Mouse (Mus musculus): ENCODE results near the gene Slc12a8. TPM values are rescaled to one million over a fixed set of nuclear protein-coding genes. Genes with fewer than 3 reads are reported as not detected.

Gene Slc12a8
- polyA plus RNA-seq, 1 experiment from 2014 or later, result 0.92 TPM

GRCm38 (mm10) chr16:33659521-33659920 is 142.4 kb downstream of the Slc12a8 start:
- Histone ChIP-seq H3K9ac (replicated peaks; ENCODE audit: low read depth, low read length) (no peak overlapping the region), H3K9me3 (ENCODE audit: control insufficient read depth, low read length) (no peaks in the 10 kb centered on the region), H3K36me3 (ENCODE audit: control insufficient read depth, insufficient read depth) (no peaks in the 10 kb centered on the region), H3K4me3 (replicated peaks; ENCODE audit: low read length) (no peak overlapping the region), H3K4me1 (replicated peaks; ENCODE audit: control insufficient read depth, insufficient read depth, low read length) (no peaks in the 10 kb centered on the region), H3K4me2 (ENCODE audit: low read length) (no peak overlapping the region), H3K27me3 (replicated peaks; ENCODE audit: control insufficient read depth, insufficient read depth, low read length) (no peaks in the 10 kb centered on the region), H3K27ac (ENCODE audit: low read length) (no peak overlapping the region)
- no peak for ATAC-seq
- WGBS, result 74% methylated on average over 5 of the region's 5 CpGs

GRCm38 (mm10) chr16:33660125-33660524 is 143.0 kb downstream of the Slc12a8 start:
- no peak for ATAC-seq
- WGBS, result 73% methylated on average over 5 of the region's 5 CpGs

GRCm38 (mm10) chr16:33662841-33663240 is 145.7 kb downstream of the Slc12a8 start:
- Histone ChIP-seq H3K27me3 (replicated peaks; ENCODE audit: control insufficient read depth, insufficient read depth, low read length) (no peaks in the 10 kb centered on the region), H3K9me3 (ENCODE audit: control insufficient read depth, low read length) (no peaks in the 10 kb centered on the region), H3K4me2 (ENCODE audit: low read length) (no peak overlapping the region), H3K4me3 (replicated peaks; ENCODE audit: low read length) (no peak overlapping the region), H3K9ac (replicated peaks; ENCODE audit: low read depth, low read length) (no peak overlapping the region), H3K36me3 (ENCODE audit: control insufficient read depth, insufficient read depth) (no peaks in the 10 kb centered on the region), H3K4me1 (replicated peaks; ENCODE audit: control insufficient read depth, insufficient read depth, low read length) (no peaks in the 10 kb centered on the region), H3K27ac (ENCODE audit: low read length) (no peak overlapping the region)
- WGBS, result 95% methylated on average over 10 of the region's 10 CpGs
- ATAC-seq, result no peak

More at GRCm38 (mm10) chr16:33660125-33660524, 143.0 kb downstream of the Slc12a8 start:
- Histone ChIP-seq H3K9ac (replicated peaks; ENCODE audit: low read depth, low read length) (no peak overlapping the region), H3K36me3 (ENCODE audit: control insufficient read depth, insufficient read depth) (no peaks in the 10 kb centered on the region), H3K27ac (ENCODE audit: low read length) (no peak overlapping the region), H3K27me3 (replicated peaks; ENCODE audit: control insufficient read depth, insufficient read depth, low read length) (no peaks in the 10 kb centered on the region), H3K4me2 (ENCODE audit: low read length) (no peak overlapping the region), H3K4me1 (replicated peaks; ENCODE audit: control insufficient read depth, insufficient read depth, low read length) (no peaks in the 10 kb centered on the region), H3K9me3 (ENCODE audit: control insufficient read depth, low read length) (no peaks in the 10 kb centered on the region), H3K4me3 (replicated peaks; ENCODE audit: low read length) (no peak overlapping the region)

GRCm38 (mm10) chr16:33666226-33666625 is 149.1 kb downstream of the Slc12a8 start:
- Histone ChIP-seq H3K4me3 (replicated peaks; ENCODE audit: low read length) (no peak overlapping the region), H3K9ac (replicated peaks; ENCODE audit: low read depth, low read length) (no peak overlapping the region), H3K36me3 (ENCODE audit: control insufficient read depth, insufficient read depth) (no peaks in the 10 kb centered on the region), H3K9me3 (ENCODE audit: control insufficient read depth, low read length) (no peaks in the 10 kb centered on the region), H3K4me1 (replicated peaks; ENCODE audit: control insufficient read depth, insufficient read depth, low read length) (no peaks in the 10 kb centered on the region), H3K27ac (ENCODE audit: low read length) (no peak overlapping the region), H3K27me3 (replicated peaks; ENCODE audit: control insufficient read depth, insufficient read depth, low read length) (no peaks in the 10 kb centered on the region), H3K4me2 (ENCODE audit: low read length) (no peak overlapping the region)
- WGBS, result 91% methylated on average over 6 of the region's 6 CpGs
- ATAC-seq, result no peak

GRCm38 (mm10) chr16:33666985-33667538 is 149.9 kb downstream of the Slc12a8 start:
- no peaks in the 10 kb centered on the region for H3K36me3 ChIP-seq (ENCODE audit: control insufficient read depth, insufficient read depth)
- no peak overlapping the region for H3K27ac ChIP-seq (ENCODE audit: low read length)
- H3K4me3 ChIP-seq (replicated peaks; ENCODE audit: low read length), result no peak overlapping the region
- no peak overlapping the region for H3K9ac ChIP-seq (replicated peaks; ENCODE audit: low read depth, low read length)
- H3K4me1 ChIP-seq (replicated peaks; ENCODE audit: control insufficient read depth, insufficient read depth, low read length), result no peaks in the 10 kb centered on the region
- no peak overlapping the region for H3K4me2 ChIP-seq (ENCODE audit: low read length)
- H3K9me3 ChIP-seq (ENCODE audit: control insufficient read depth, low read length), result no peaks in the 10 kb centered on the region
- 94% methylated on average over 4 of the region's 4 CpGs for WGBS
- no peak for ATAC-seq
- H3K27me3 ChIP-seq (replicated peaks; ENCODE audit: control insufficient read depth, insufficient read depth, low read length), result no peaks in the 10 kb centered on the region

- Histone ChIP-seq H3K4me1 (replicated peaks; ENCODE audit: control insufficient read depth, insufficient read depth, low read length) (no peaks in the 10 kb centered on the region), H3K27me3 (replicated peaks; ENCODE audit: control insufficient read depth, insufficient read depth, low read length) (no peaks in the 10 kb centered on the region), H3K9ac (replicated peaks; ENCODE audit: low read depth, low read length) (no peak overlapping the region), H3K4me2 (ENCODE audit: low read length) (no peak overlapping the region), H3K4me3 (replicated peaks; ENCODE audit: low read length) (no peak overlapping the region), H3K9me3 (ENCODE audit: control insufficient read depth, low read length) (no peaks in the 10 kb centered on the region), H3K27ac (ENCODE audit: low read length) (no peak overlapping the region), H3K36me3 (ENCODE audit: control insufficient read depth, insufficient read depth) (no peaks in the 10 kb centered on the region)
- WGBS, result 92% methylated on average over 2 of the region's 2 CpGs
- no peak for ATAC-seq
Measured at GRCm38 (mm10) chr16:33668448-33668847, 151.3 kb downstream of the Slc12a8 start.

GRCm38 (mm10) chr16:33669072-33669471 is 151.9 kb downstream of the Slc12a8 start:
- H3K9me3 ChIP-seq (ENCODE audit: control insufficient read depth, low read length), result no peaks in the 10 kb centered on the region
- ATAC-seq, result no peak
- no peak overlapping the region for H3K27ac ChIP-seq (ENCODE audit: low read length)
- no peaks in the 10 kb centered on the region for H3K36me3 ChIP-seq (ENCODE audit: control insufficient read depth, insufficient read depth)
- H3K4me3 ChIP-seq (replicated peaks; ENCODE audit: low read length), result no peak overlapping the region
- H3K9ac ChIP-seq (replicated peaks; ENCODE audit: low read depth, low read length), result no peak overlapping the region
- no peaks in the 10 kb centered on the region; the same call in 1 of the 2 replicates for H3K4me1 ChIP-seq (replicated peaks; ENCODE audit: control insufficient read depth, insufficient read depth, low read length)
- H3K4me2 ChIP-seq (ENCODE audit: low read length), result no peak overlapping the region
- WGBS, result 94% methylated on average over 1 of the region's 1 CpGs
- no peaks in the 10 kb centered on the region for H3K27me3 ChIP-seq (replicated peaks; ENCODE audit: control insufficient read depth, insufficient read depth, low read length)

GRCm38 (mm10) chr16:33670340-33670739 is 153.2 kb downstream of the Slc12a8 start:
- Histone ChIP-seq H3K9ac (replicated peaks; ENCODE audit: low read depth, low read length) (no peak overlapping the region), H3K27ac (ENCODE audit: low read length) (no peak overlapping the region), H3K4me2 (ENCODE audit: low read length) (no peak overlapping the region), H3K9me3 (ENCODE audit: control insufficient read depth, low read length) (no peaks in the 10 kb centered on the region), H3K27me3 (replicated peaks; ENCODE audit: control insufficient read depth, insufficient read depth, low read length) (no peaks in the 10 kb centered on the region), H3K4me1 (replicated peaks; ENCODE audit: control insufficient read depth, insufficient read depth, low read length) (no peaks in the 10 kb centered on the region; the same call in 1 of the 2 replicates), H3K36me3 (ENCODE audit: control insufficient read depth, insufficient read depth) (no peaks in the 10 kb centered on the region), H3K4me3 (replicated peaks; ENCODE audit: low read length) (no peak overlapping the region)
- 76% methylated on average over 3 of the region's 3 CpGs for WGBS
- no peak for ATAC-seq

- ATAC-seq, result no peak
Measured at GRCm38 (mm10) chr16:33670933-33671332, 153.8 kb downstream of the Slc12a8 start.

GRCm38 (mm10) chr16:33672188-33672587 is 155.1 kb downstream of the Slc12a8 start:
- ATAC-seq, result no peak
- no peak overlapping the region for H3K27ac ChIP-seq (ENCODE audit: low read length)
- no peaks in the 10 kb centered on the region; the same call in 1 of the 2 replicates for H3K4me1 ChIP-seq (replicated peaks; ENCODE audit: control insufficient read depth, insufficient read depth, low read length)
- H3K9ac ChIP-seq (replicated peaks; ENCODE audit: low read depth, low read length), result no peak overlapping the region
- H3K36me3 ChIP-seq (ENCODE audit: control insufficient read depth, insufficient read depth), result no peaks in the 10 kb centered on the region
- no peak overlapping the region for H3K4me3 ChIP-seq (replicated peaks; ENCODE audit: low read length)
- no peaks in the 10 kb centered on the region for H3K27me3 ChIP-seq (replicated peaks; ENCODE audit: control insufficient read depth, insufficient read depth, low read length)
- H3K4me2 ChIP-seq (ENCODE audit: low read length), result no peak overlapping the region
- WGBS, result 92% methylated on average over 3 of the region's 4 CpGs
- H3K9me3 ChIP-seq (ENCODE audit: control insufficient read depth, low read length), result no peaks in the 10 kb centered on the region

More at GRCm38 (mm10) chr16:33670933-33671332, 153.8 kb downstream of the Slc12a8 start:
- Histone ChIP-seq H3K4me1 (replicated peaks; ENCODE audit: control insufficient read depth, insufficient read depth, low read length) (no peaks in the 10 kb centered on the region; the same call in 1 of the 2 replicates), H3K4me2 (ENCODE audit: low read length) (no peak overlapping the region), H3K27me3 (replicated peaks; ENCODE audit: control insufficient read depth, insufficient read depth, low read length) (no peaks in the 10 kb centered on the region), H3K4me3 (replicated peaks; ENCODE audit: low read length) (no peak overlapping the region), H3K9ac (replicated peaks; ENCODE audit: low read depth, low read length) (no peak overlapping the region), H3K9me3 (ENCODE audit: control insufficient read depth, low read length) (no peaks in the 10 kb centered on the region), H3K36me3 (ENCODE audit: control insufficient read depth, insufficient read depth) (no peaks in the 10 kb centered on the region), H3K27ac (ENCODE audit: low read length) (no peak overlapping the region)
- 96% methylated on average over 2 of the region's 2 CpGs for WGBS
